Mouse (Mus musculus) frontal cortex, adult 2 months (tissue): ENCODE data around the gene Foxi1. TPM values are rescaled to one million over a fixed set of nuclear protein-coding genes. Genes with fewer than 3 reads are reported as not detected.

Experiments
- DNase-seq, 2 experiments: peaks; one replicate each; pipeline ENCODE4 v3.0.0; 2022; ENCODE audit warnings: low spot score in 1 of 2; ENCODE audit errors: extremely low spot score in 1 of 2
- polyA plus RNA-seq: library from polyadenylated mRNA; depleted of rRNA; stranded (reverse); fragments of >200 nt; gene quantifications from 2 replicates; pipeline ENCODE4 v1.2.3, GENCODE M21; 2012; rRNA removed

The Foxi1 gene
- polyA plus RNA-seq, 1 experiment, result 0.08 TPM

- no peak for DNase-seq
Measured at GRCm38 (mm10) chr11:34165278-34165677, 42.6 kb downstream of the Foxi1 start.

- DNase-seq, result no peak
Measured at GRCm38 (mm10) chr11:34158916-34159315, 49.0 kb downstream of the Foxi1 start.

- DNase-seq, result no peak
Measured at GRCm38 (mm10) chr11:34155235-34155634, 52.7 kb downstream of the Foxi1 start.

Other genes with a start within 250 kb of the Foxi1 start
- 0.29 and 0.58 TPM in 2 replicates for gene Kcnmb1, start 245.1 kb downstream of the Foxi1 start, polyA plus RNA-seq
- 58.9 and 65.4 TPM in 2 replicates for gene Kcnip1, start 214.9 kb downstream of the Foxi1 start, polyA plus RNA-seq
- 2.1 and 3.0 TPM in 2 replicates for gene Lcp2, start 161.2 kb downstream of the Foxi1 start, polyA plus RNA-seq
- not detected in 2 replicates for gene 4930469K13Rik, start 109.5 kb downstream of the Foxi1 start, polyA plus RNA-seq
- gene Fam196b, start 106.7 kb upstream of the Foxi1 start, polyA plus RNA-seq, result 8.3 and 8.7 TPM in 2 replicates